Mouse (Mus musculus): ENCODE measurements around the gene Ipo13. TPM values are rescaled to one million over a fixed set of nuclear protein-coding genes. Genes with fewer than 3 reads are reported as not detected.

The Ipo13 gene
- total RNA-seq, 2 experiments from 2014 or later, result 6.2 to 19.1 TPM

DNA sequence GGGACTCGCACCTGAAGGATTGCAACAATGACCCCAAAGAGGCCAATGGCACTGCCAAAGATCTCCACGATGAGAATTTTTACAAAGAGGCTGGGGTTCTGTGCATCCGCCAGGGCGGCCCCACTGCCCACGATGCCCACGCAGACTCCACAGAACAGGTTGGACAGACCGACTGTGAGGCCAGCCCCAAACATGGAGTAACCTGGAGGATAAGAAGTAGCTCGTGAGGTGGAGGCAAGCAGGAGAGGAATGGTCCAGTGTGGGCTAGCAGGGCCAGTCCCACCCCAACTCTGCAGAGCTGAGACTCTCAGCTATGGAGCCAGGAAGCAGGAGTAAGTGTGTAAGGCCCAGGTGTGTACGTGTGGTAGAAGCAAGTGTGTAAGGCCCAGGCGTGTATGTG is 29.7 kb downstream of the Ipo13 start:
- ATAC-seq (replicated peaks; ENCODE audit: poor library complexity), result no peak

GRCm38 (mm10) chr4:117884146-117884545 is 30.7 kb downstream of the Ipo13 start:
- no peak for ATAC-seq (replicated peaks; ENCODE audit: poor library complexity)

GRCm38 (mm10) chr4:117882701-117883691 is 31.8 kb downstream of the Ipo13 start, which contains the start of gene B4galt2:
Gene B4galt2 (minus strand): TSS chr4:117883487.
- ATAC-seq (replicated peaks; ENCODE audit: poor library complexity), result no peak

- no peak for ATAC-seq (replicated peaks; ENCODE audit: poor library complexity)
Observed at GRCm38 (mm10) chr4:117878703-117879102, 36.1 kb downstream of the Ipo13 start.

DNA sequence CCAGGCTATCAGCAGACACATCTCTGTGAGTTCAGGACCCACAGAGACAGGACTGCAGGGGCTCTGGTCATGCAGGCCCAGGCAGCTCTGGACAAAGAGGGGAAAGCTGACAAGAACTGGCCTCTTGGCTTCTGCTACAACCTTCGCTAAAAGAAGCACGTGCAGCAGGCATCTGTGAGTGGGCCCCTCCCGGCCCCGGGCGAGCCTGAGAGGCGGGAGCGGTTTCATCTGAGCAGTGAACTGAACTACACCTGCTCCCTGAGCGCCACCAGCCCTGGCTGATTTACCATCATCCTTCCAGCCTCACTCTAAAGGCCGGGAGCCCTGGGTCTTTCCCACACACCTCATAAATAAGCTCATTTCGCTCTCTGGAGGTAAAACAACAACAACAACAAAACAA is 36.5 kb downstream of the Ipo13 start:
- ATAC-seq (replicated peaks; ENCODE audit: poor library complexity), result no peak

DNA sequence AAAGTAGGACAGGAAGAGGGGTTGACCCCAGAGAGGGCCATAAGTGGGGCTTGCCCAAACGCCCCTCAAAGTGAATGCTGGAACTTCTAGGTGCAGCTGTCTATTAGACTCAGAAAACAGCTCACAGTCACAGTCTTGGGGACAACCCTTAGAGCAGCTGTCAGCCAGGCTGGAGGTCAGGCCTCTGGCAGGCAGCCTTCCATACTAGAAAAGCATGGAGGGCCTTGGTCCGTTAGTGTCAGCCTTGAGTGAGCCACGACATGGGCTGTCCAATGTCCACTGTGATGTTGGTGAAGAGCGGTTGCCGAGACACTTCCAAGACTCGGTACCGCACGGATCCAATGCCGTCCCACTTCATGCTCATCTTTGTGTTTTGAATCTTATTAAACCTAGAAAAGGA is 41.2 kb downstream of the Ipo13 start:
- no peak for ATAC-seq (replicated peaks; ENCODE audit: poor library complexity)

DNA sequence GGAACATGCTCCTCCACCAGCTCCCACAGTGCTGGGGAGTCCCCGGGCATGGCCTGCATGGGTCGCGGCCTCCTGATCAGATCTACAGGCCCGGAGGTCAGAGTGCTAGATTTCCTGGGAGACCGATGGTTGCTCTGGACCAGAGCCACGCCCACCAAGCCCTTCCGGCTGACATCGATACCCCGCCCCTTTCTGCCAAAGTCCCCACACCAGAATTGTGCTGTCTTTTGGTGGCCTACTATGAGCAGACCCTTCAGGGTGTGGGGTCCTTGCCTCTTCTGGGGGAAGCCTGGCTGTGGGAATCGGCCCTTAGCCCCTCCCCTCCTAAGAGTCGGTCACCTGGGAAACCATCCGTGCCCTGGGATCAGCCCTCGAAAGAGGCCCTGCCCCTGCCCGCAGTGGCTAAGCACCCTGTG is 42.3 kb downstream of the Ipo13 start, which contains the start of gene Ccdc24:
Ccdc24 (minus strand) TSS at position 87 of the 416 bp plus-strand sequence.
- no peak for ATAC-seq (replicated peaks; ENCODE audit: poor library complexity)

DNA sequence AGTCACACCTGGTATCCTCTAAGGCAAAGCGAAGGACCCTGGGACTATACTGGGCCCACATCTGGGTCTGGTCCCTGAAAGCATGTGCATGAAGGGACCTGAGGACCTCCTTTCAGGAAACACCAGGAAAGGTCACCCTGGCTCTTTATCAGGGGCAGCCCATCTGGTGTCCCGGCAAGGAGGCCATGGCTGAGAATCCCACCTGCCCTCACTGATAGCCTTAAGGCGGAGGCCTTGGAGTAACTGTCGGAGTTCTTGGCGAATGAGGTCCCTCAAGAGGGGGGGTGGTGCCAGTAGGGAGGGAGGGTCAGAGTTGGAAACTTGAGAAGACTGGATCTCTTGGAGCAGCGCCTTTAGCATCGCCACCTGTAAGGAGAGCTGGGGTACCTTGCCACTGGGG is 43.0 kb downstream of the Ipo13 start:
- ATAC-seq (replicated peaks; ENCODE audit: poor library complexity), result no peak

DNA sequence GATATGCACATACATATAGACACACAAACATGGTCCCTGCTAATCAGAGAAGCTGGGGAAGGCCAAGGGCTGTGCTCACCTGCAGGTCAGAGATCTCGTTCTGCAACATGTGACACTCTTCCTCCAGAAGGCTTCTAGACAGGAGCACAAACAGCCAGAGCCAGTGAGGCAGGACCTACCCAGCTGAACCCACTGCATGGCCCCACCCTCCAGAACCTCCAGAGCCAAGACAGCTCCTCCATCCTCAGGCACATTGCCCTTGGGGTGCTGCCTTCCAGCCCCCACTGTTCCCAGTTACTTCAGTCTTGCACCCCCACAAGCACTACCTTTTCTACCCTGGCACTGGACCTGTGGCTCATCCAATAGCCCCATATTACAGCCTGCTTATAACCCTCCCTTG is 44.4 kb downstream of the Ipo13 start:
- ATAC-seq (replicated peaks; ENCODE audit: poor library complexity), result no peak

DNA sequence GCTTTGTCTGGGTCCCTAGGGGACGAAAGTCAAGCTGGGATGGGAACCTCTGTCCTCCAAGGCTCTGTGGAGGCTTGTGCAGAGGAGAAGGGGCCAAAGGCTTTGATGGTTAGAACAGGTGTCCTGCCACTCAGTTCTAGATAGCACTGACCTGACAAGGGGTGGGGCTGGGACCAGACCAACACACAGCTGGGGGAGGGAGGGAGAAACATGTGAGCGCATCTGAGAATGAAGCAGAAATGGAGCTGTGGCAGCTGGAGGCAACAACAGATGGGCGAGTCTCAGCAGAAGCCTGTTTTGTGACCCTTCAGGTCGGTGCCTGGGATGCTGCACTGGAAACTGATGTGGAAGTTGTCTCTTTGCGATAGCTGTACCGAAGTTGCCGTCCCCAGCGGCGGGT is 45.5 kb downstream of the Ipo13 start:
- ATAC-seq (replicated peaks; ENCODE audit: poor library complexity), result no peak

GRCm38 (mm10) chr4:117867823-117868222 is 47.0 kb downstream of the Ipo13 start:
- peak; percentile 59 for ATAC-seq (replicated peaks; ENCODE audit: poor library complexity)

GRCm38 (mm10) chr4:117867000-117867399 is 47.8 kb downstream of the Ipo13 start:
- peak; percentile 49 for ATAC-seq (replicated peaks; ENCODE audit: poor library complexity)

DNA sequence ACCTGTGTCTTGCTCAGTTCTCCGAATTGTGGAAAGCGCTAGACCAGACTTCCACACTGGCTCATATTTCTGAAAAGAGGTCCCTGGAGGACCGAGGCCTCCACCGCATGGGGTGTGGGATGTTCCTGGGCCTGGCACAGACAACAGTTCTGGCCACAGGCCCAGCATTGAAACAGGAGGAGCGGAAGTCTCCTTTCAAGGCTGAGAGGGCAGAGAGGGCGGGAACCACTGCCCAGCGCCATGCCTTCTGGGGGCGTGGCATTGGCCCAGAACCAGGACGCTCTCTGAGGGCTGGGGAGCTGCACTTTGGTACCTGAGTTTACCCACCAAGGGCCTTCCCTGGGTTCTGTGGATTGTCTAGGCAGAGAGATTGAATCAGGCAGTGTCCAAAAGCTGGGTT is 48.7 kb downstream of the Ipo13 start:
- ATAC-seq (replicated peaks; ENCODE audit: poor library complexity), result peak; percentile 53

GRCm38 (mm10) chr4:117862823-117863222 is 52.0 kb downstream of the Ipo13 start:
- peak; percentile 40 for ATAC-seq (replicated peaks; ENCODE audit: poor library complexity)

- ATAC-seq (replicated peaks; ENCODE audit: poor library complexity), result no peak
Observed at GRCm38 (mm10) chr4:117860570-117860969, 54.2 kb downstream of the Ipo13 start.

DNA sequence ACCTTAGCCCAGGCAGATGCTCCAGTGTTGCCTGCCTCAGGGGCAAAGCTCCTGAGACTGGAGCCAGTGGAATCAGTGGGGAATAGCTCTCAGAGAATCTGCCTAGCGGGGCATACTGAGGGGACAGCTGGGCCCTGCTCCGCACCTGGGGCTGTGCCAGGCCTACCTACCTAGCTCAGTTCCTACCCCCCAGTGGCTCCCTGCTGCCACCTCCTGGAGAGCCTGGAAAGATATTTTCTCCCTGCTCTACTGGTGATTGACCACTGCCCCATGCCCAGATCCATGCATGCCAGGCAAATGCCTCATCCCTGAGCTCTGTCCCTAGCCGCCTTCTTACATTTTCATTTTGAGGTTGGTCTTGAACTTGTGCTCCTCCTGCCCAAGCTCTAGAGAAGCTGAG is 56.0 kb downstream of the Ipo13 start:
- peak; percentile 59 for ATAC-seq (replicated peaks; ENCODE audit: poor library complexity)

DNA sequence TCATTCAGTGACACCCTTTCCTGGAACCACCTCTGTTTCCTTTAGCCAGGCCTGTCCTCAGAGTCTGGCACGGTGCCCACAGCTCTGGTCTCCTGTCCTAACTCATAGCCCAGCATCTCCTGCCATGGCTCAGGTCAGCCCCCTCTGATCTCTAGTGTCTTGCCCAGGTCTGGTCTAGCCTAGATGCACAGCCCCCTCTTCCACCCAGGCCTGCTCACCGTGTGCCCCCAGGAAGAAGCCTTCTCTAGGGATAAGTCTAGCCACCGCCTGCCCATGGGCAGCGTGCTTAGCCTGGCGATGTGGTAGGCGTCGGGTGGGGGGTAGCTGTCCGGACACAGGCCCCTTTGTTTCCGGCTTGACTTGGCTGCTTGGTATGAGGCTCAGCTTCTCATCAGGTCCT is 59.7 kb downstream of the Ipo13 start:
- ATAC-seq (replicated peaks; ENCODE audit: poor library complexity), result no peak

GRCm38 (mm10) chr4:117852152-117852868 is 62.5 kb downstream of the Ipo13 start:
- ATAC-seq (replicated peaks; ENCODE audit: poor library complexity), result no peak

DNA sequence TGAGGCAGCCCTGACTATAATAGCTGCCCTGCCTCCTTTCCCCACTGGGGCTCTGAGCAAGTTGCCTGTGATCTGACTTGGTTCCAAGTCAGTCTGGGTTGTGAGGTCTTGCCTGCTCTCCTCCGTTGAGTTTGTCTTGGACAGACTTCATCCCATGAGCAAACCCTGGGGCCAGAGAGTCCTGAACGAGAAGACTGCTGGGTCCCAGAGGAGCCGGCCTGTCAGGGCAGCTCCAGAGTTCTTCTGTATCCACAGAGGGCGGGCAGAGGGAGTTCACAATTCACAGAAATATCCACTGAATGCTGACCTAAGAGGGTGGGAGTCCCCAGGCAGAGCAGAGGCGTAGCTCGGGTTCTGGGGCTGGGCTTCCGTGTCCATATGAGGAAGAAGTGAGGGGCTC is 63.9 kb downstream of the Ipo13 start:
- no peak for ATAC-seq (replicated peaks; ENCODE audit: poor library complexity)

DNA sequence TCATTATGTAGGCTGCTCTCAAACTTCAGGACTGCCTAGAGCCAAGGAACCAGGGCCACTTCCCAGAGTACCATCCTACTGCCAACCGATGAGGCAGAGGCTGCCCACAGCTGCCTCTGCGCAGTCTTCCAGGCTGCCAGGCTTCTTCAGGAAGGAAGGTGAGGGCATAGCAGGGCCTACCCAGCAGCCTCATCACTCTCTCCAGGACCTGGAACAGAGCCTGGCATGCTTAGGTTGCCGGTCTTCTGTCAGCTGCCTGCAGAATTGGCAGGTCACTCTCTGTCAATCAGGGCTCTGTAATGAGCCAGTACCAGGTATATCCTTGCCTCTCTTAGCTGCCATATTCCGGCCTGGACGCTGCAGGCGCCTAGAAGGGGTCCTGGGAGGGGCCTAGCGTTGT is 64.6 kb downstream of the Ipo13 start:
- ATAC-seq (replicated peaks; ENCODE audit: poor library complexity), result no peak

DNA sequence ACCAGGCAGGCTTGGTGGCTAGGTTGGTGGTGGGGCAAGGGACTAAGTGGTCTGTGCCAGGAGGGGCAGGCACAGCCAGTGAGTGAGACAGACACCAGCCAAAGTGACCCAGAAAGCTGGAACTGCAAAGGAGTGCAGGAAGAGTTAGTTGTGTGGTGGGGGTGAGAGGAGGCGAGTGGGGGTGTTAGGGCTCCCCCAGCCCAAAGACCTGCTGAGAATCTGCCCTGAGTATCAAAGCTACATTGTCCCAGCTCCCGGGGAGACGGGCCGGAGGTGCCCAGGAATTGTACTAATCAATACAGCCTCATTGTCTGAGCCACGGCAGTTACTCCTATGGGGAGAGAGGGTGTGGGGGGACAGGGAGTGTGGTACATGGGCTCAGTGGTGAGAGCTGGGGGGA is 65.3 kb downstream of the Ipo13 start:
- no peak for ATAC-seq (replicated peaks; ENCODE audit: poor library complexity)

GRCm38 (mm10) chr4:117849063-117849462 is 65.7 kb downstream of the Ipo13 start:
- ATAC-seq (replicated peaks; ENCODE audit: poor library complexity), result no peak

Data from megakaryocyte progenitor cell, adult 5-6 weeks (primary cell).